Mouse (Mus musculus): Measurements from ENCODE around the gene Galnt9. TPM values are rescaled to one million over a fixed set of nuclear protein-coding genes. Genes with fewer than 3 reads are reported as not detected.

Gene Galnt9
- total RNA-seq (2014; fragmentation: Nextera tagmentation) (not detected in 2 replicates), total RNA-seq (2017) (0.05 and 0.17 TPM in 2 replicates), polyA plus RNA-seq (2012) (not detected in 2 replicates)

DNA sequence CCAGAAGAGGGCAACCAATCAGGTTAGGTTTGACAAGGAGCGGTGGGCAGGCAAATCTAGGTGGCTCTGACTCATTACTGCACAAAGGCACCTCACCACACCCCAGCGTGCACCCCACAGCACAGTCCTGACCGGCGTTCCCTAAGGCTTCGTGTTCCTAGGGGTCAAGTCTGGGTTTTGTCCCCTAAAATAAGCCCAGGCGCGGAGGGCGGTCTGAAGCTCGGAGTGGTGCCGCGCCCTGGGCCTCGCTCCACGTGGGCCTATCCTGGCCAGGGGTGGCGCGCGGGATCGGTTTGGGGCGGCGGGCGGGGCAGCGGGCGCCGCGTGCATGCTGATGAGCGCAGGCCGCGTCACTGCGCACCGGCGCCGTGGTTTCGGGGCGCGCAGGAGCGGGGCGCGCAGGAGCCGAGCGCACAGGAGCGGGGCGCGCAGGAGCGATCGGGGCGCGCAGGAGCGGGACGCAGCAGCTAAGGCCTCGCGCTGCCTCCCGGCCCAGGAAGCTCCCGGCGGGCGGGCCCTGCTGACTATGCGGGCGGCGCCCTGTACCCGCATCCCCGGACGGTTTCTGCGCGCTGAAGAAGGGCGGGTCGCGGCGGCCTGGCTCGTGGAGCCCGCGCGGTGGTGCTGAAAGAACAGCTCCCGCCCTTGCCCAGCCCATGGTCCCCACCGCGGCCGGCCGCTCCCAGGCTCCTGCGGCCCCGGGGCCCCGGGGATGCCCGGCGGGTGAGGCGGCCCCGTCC lies at the start of gene Galnt9:
TSS of gene Galnt9 (plus strand) at position 405 of the 740 bp plus-strand sequence.
- Histone ChIP-seq H3K36me3 (replicated peaks) (no peaks in the 10 kb centered on the region), H3K9me3 (replicated peaks) (peaks cover 3% of the 10 kb centered on the region; the same call in 1 of the 2 replicates), H3K4me1 (ENCODE audit: insufficient read depth, low read depth, low read length) (no peaks in the 10 kb centered on the region), H3K27me3 (ENCODE audit: insufficient read depth, low read length) (peaks cover 8% of the 10 kb centered on the region; the same call in 1 of the 2 replicates), H3K4me3 (ENCODE audit: low read depth, low read length) (no peak within 1 kb of the TSS)
- ATAC-seq (ENCODE audit: extremely low read depth, insufficient number of reproducible peaks, low FRiP score, poor library complexity, severe bottlenecking) = no peak
- TF ChIP-seq TAL1 (conservative IDR thresholded peaks at IDR 0.05; ENCODE audit: low read depth, low read length) (no peak), GATA2 (IDR thresholded peaks at IDR 0.05; ENCODE audit: borderline replicate concordance, low read depth, low read length) (no peak), CTCF (IDR thresholded peaks at IDR 0.05; ENCODE audit: low read depth, low read length) (no peak), POLR2AphosphoS5 (IDR thresholded peaks at IDR 0.05; ENCODE audit: insufficient replicate concordance, low read depth, low read length) (no peak), GATA1 (IDR thresholded peaks at IDR 0.05; ENCODE audit: borderline replicate concordance, low read length) (no peak)
- peak; percentile 5 for DNase-seq (ENCODE audit: low spot score)

DNA sequence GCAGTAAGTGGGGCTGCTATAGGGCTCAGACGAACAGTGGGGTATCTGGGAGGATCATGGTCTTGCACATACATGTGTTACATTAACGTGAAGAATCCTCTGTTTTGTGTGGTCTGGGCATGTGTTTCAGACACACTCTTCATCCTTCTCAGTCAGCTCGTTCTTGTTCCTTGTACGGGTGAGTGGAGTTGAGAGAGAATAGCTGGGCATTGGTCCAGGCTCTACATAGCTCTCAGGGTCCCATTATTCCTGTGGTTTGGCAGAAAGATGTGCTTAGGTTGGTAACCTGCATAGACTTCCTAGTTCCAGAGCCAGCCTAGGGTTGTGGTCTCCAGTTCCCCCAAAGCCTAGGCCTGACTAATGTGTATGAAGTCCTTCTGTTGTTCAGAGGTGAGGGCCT lies 49.8 kb upstream of the Galnt9 start:
- Histone ChIP-seq H3K27me3 (ENCODE audit: insufficient read depth, low read length) (peaks cover 6% of the 10 kb centered on the region), H3K4me3 (ENCODE audit: low read depth, low read length) (no peak overlapping the region)
- ATAC-seq (ENCODE audit: extremely low read depth, insufficient number of reproducible peaks, low FRiP score, poor library complexity, severe bottlenecking) = no peak

GRCm38 (mm10) chr5:110495051-110495450 lies 49.1 kb upstream of the Galnt9 start:
- Histone ChIP-seq H3K36me3 (replicated peaks) (no peaks in the 10 kb centered on the region), H3K4me3 (ENCODE audit: low read depth, low read length) (no peak overlapping the region), H3K9me3 (replicated peaks) (no peaks in the 10 kb centered on the region), H3K4me1 (ENCODE audit: insufficient read depth, low read depth, low read length) (no peaks in the 10 kb centered on the region), H3K27me3 (ENCODE audit: insufficient read depth, low read length) (peaks cover 6% of the 10 kb centered on the region)
- no peak for TF ChIP-seq TAL1 (conservative IDR thresholded peaks at IDR 0.05; ENCODE audit: low read depth, low read length)
- DNase-seq (ENCODE audit: low spot score) (no peak), ATAC-seq (ENCODE audit: extremely low read depth, insufficient number of reproducible peaks, low FRiP score, poor library complexity, severe bottlenecking) (no peak)

More for the DNA sequence above, 49.8 kb upstream of the Galnt9 start:
- no peaks in the 10 kb centered on the region for H3K36me3 ChIP-seq (replicated peaks)
- H3K4me1 ChIP-seq (ENCODE audit: insufficient read depth, low read depth, low read length) = no peaks in the 10 kb centered on the region
- no peak for DNase-seq (ENCODE audit: low spot score)
- TF ChIP-seq POLR2AphosphoS5 (IDR thresholded peaks at IDR 0.05; ENCODE audit: insufficient replicate concordance, low read depth, low read length) (no peak), CTCF (IDR thresholded peaks at IDR 0.05; ENCODE audit: low read depth, low read length) (no peak), GATA1 (IDR thresholded peaks at IDR 0.05; ENCODE audit: borderline replicate concordance, low read length) (no peak), TAL1 (conservative IDR thresholded peaks at IDR 0.05; ENCODE audit: low read depth, low read length) (no peak), GATA2 (IDR thresholded peaks at IDR 0.05; ENCODE audit: borderline replicate concordance, low read depth, low read length) (no peak)
- no peaks in the 10 kb centered on the region for H3K9me3 ChIP-seq (replicated peaks)

GRCm38 (mm10) chr5:110497556-110497955 lies 46.6 kb upstream of the Galnt9 start:
- H3K27me3 ChIP-seq (ENCODE audit: insufficient read depth, low read length) = peaks cover 5% of the 10 kb centered on the region
- no peak overlapping the region for H3K4me3 ChIP-seq (ENCODE audit: low read depth, low read length)
- DNase-seq (ENCODE audit: low spot score) (no peak), ATAC-seq (ENCODE audit: extremely low read depth, insufficient number of reproducible peaks, low FRiP score, poor library complexity, severe bottlenecking) (no peak)
- no peak for TF ChIP-seq GATA1 (IDR thresholded peaks at IDR 0.05; ENCODE audit: borderline replicate concordance, low read length)
- H3K9me3 ChIP-seq (replicated peaks) = no peaks in the 10 kb centered on the region
- no peaks in the 10 kb centered on the region for H3K36me3 ChIP-seq (replicated peaks)
- no peaks in the 10 kb centered on the region for H3K4me1 ChIP-seq (ENCODE audit: insufficient read depth, low read depth, low read length)

- Histone ChIP-seq H3K9me3 (replicated peaks) (no peaks in the 10 kb centered on the region), H3K36me3 (replicated peaks) (no peaks in the 10 kb centered on the region), H3K4me3 (ENCODE audit: low read depth, low read length) (no peak overlapping the region), H3K27me3 (ENCODE audit: insufficient read depth, low read length) (peaks cover 5% of the 10 kb centered on the region), H3K4me1 (ENCODE audit: insufficient read depth, low read depth, low read length) (no peaks in the 10 kb centered on the region)
- no peak for TF ChIP-seq CTCF (IDR thresholded peaks at IDR 0.05; ENCODE audit: low read depth, low read length)
- no peak for TF ChIP-seq POLR2AphosphoS5 (IDR thresholded peaks at IDR 0.05; ENCODE audit: insufficient replicate concordance, low read depth, low read length)
- TF ChIP-seq GATA2 (IDR thresholded peaks at IDR 0.05; ENCODE audit: borderline replicate concordance, low read depth, low read length) = no peak
- TF ChIP-seq TAL1 (conservative IDR thresholded peaks at IDR 0.05; ENCODE audit: low read depth, low read length) = no peak
- no peak for TF ChIP-seq GATA1 (IDR thresholded peaks at IDR 0.05; ENCODE audit: borderline replicate concordance, low read length)
- ATAC-seq (ENCODE audit: extremely low read depth, insufficient number of reproducible peaks, low FRiP score, poor library complexity, severe bottlenecking) (no peak), DNase-seq (ENCODE audit: low spot score) (no peak)
These were observed 46.1 kb upstream of the Galnt9 start for GRCm38 (mm10) chr5:110498071-110498470.

DNA sequence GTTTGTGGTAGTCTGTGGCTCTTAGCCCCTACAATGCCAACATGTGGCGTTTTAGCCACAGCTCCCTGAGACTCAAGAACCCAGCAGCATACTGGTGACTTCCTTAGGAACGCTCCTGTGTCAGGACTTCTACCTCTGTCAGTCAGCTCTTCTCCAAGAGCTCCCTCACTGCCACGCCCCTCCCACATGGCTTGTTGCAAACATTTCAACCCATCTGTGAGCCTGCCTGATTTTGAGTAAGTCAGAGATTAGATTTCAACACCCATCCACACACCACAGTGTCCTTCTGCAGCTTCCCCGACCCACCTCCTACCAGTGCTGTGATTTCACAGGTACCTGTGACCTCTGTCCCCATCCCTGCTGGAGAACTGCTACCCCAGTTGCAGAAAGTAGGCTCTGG lies 43.9 kb upstream of the Galnt9 start:
- no peak for ATAC-seq (ENCODE audit: extremely low read depth, insufficient number of reproducible peaks, low FRiP score, poor library complexity, severe bottlenecking)
- Histone ChIP-seq H3K27me3 (ENCODE audit: insufficient read depth, low read length) (peaks cover 5% of the 10 kb centered on the region), H3K4me3 (ENCODE audit: low read depth, low read length) (no peak overlapping the region), H3K4me1 (ENCODE audit: insufficient read depth, low read depth, low read length) (no peaks in the 10 kb centered on the region), H3K9me3 (replicated peaks) (no peaks in the 10 kb centered on the region), H3K36me3 (replicated peaks) (no peaks in the 10 kb centered on the region)
- no peak for DNase-seq (ENCODE audit: low spot score)
- no peak for TF ChIP-seq TAL1 (conservative IDR thresholded peaks at IDR 0.05; ENCODE audit: low read depth, low read length)
- no peak for TF ChIP-seq POLR2AphosphoS5 (IDR thresholded peaks at IDR 0.05; ENCODE audit: insufficient replicate concordance, low read depth, low read length)
- TF ChIP-seq CTCF (IDR thresholded peaks at IDR 0.05; ENCODE audit: low read depth, low read length) = no peak
- TF ChIP-seq GATA1 (IDR thresholded peaks at IDR 0.05; ENCODE audit: borderline replicate concordance, low read length) = no peak
- TF ChIP-seq GATA2 (IDR thresholded peaks at IDR 0.05; ENCODE audit: borderline replicate concordance, low read depth, low read length) = no peak

Data from G1E (cell line).